Mouse (Mus musculus): ENCODE measurements around the gene Tmem258.

- TF ChIP-seq CTCF (conservative IDR thresholded peaks at IDR 0.05; ENCODE audit: insufficient read depth, insufficient read length, low read depth, low read length) (no peak), POLR2A (IDR thresholded peaks at IDR 0.05; ENCODE audit: low read depth, low read length) (no peak)
Measured at GRCm38 (mm10) chr19:10186569-10186968, 17.2 kb upstream of the Tmem258 start.
